Mouse (Mus musculus) limb, embryonic 12.5 days (tissue): Measurements from ENCODE around the gene Ttc3. TPM values are rescaled to one million over a fixed set of nuclear protein-coding genes. Genes with fewer than 3 reads are reported as not detected.

Experiments used
- ATAC-seq: fragments of 200-750 bp; cut with Nextera tagmentation; 2 replicates; pipeline ENCODE4 v1.8.0; 2017; ENCODE audit warnings: low read depth, moderate TSS enrichment; ENCODE audit not compliant: insufficient number of reproducible peaks, insufficient read depth, low FRiP score, low TSS enrichment
- H3K27ac ChIP-seq: fragments of 300-500 bp; sonication (generic); 2 replicates; pipeline ENCODE4 v1.5.1; 2016; ENCODE audit warnings: mild to moderate bottlenecking, moderate library complexity
- H3K27me3 ChIP-seq: fragments of 300-500 bp; sonication (generic); 2 replicates; pipeline ENCODE4 v1.6.1; 2016; ENCODE audit warnings: mild to moderate bottlenecking, moderate library complexity
- H3K36me3 ChIP-seq: fragments of 300-500 bp; sonication (generic); 2 replicates; pipeline ENCODE4 v1.6.1; 2016; ENCODE audit warnings: mild to moderate bottlenecking, moderate library complexity
- H3K4me1 ChIP-seq: fragments of 300-500 bp; sonication (generic); replicated peaks from 2 replicates; pipeline ENCODE4 v1.6.1; 2016
- H3K4me2 ChIP-seq: fragments of 300-500 bp; sonication (generic); 2 replicates; pipeline ENCODE4 v1.6.1; 2016; ENCODE audit warnings: mild to moderate bottlenecking, moderate library complexity
- H3K4me3 ChIP-seq: fragments of 300-500 bp; sonication (generic); replicated peaks from 2 replicates; pipeline ENCODE4 v1.5.1; 2016; ENCODE audit warnings: mild to moderate bottlenecking
- H3K9ac ChIP-seq: fragments of 300-500 bp; sonication (generic); replicated peaks from 2 replicates; pipeline ENCODE4 v1.6.1; 2016; ENCODE audit warnings: mild to moderate bottlenecking, moderate library complexity
- H3K9me3 ChIP-seq: fragments of 300-500 bp; sonication (generic); 2 replicates; pipeline ENCODE4 v1.6.1; 2016; ENCODE audit warnings: mild to moderate bottlenecking, moderate library complexity
- WGBS: fragments of 180-500 bp; shearing (Covaris S2); methylation state at CpG from one replicate; pipeline ENCODE4 v1.1.7; 2016; 5-methylcytosine and 5-hydroxymethylcytosine counted together
- polyA plus RNA-seq: library from polyadenylated mRNA; unstranded; fragments of >200 nt; fragmentation: Nextera tagmentation; extraction: Ambion mirVana; gene quantifications from 2 replicates; pipeline ENCODE4 v1.2.1, GENCODE M21; 2016

Gene Ttc3
- polyA plus RNA-seq, 1 experiment from 2014 or later, result 339 TPM

DNA sequence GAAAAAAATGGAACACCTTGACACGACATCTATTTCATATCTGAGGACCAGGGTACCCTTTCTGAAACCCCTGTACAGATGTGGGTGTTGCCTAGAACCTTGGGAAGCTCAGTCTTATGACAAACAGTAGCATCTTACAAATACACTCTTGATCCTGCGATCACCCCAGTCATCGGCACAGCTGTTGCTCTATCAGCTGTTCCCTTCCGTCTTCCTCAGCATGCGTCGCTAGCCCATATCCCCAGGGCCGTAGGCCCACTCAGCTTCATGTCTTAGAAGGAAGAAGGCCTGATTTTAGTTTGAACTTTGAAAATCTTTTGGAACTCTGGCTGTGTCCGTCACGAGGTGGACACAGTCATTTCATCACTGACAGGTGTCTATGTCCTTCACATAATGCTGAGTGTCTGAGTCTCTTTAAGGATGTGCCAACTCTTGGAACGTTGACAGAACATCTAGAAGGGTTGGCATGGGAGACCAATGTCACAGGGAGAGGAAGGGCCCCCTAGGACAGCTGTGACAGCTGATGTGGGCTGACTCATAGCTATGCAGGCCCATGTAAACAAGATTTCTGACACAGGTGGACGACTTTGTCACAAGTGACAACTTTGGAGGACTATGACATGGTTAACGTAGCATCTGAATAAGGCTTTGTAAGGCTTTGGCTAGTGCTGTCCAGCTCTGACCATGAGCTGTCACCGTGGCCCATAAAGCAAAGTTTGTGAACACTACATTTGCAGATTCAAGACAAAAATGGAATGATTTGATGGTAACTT is 9.7 kb upstream of the Ttc3 start:
- peaks cover 13% of the 10 kb centered on the region; the same call in 1 of the 2 replicates for H3K36me3 ChIP-seq
- no peaks in the 10 kb centered on the region for H3K27me3 ChIP-seq
- H3K4me3 ChIP-seq, result no peak overlapping the region
- 85% methylated on average over 13 of the region's 13 CpGs for WGBS
- H3K9ac ChIP-seq, result no peak overlapping the region
- ATAC-seq, result no peak
- H3K27ac ChIP-seq, result no peak overlapping the region
- no peaks in the 10 kb centered on the region for H3K9me3 ChIP-seq
- H3K4me2 ChIP-seq, result no peak overlapping the region
- H3K4me1 ChIP-seq, result 0 out of 2 replicates have a peak, but pooled peaks cover 3% of the 10 kb centered on the region

GRCm38 (mm10) chr16:94362174-94362873 is 8.1 kb upstream of the Ttc3 start:
- Histone ChIP-seq H3K27me3 (no peaks in the 10 kb centered on the region), H3K4me1 (0 out of 2 replicates have a peak, but pooled peaks cover 3% of the 10 kb centered on the region), H3K9me3 (no peaks in the 10 kb centered on the region), H3K36me3 (peaks cover 24% of the 10 kb centered on the region; the same call in 1 of the 2 replicates), H3K4me2 (no peak overlapping the region), H3K9ac (no peak overlapping the region), H3K4me3 (no peak overlapping the region), H3K27ac (no peak overlapping the region)
- ATAC-seq, result no peak
- WGBS, result 51% methylated on average over 10 of the region's 10 CpGs

- Histone ChIP-seq H3K9ac (no peak overlapping the region), H3K4me3 (no peak overlapping the region), H3K27me3 (no peaks in the 10 kb centered on the region), H3K4me1 (0 out of 2 replicates have a peak, but pooled peaks cover 3% of the 10 kb centered on the region), H3K9me3 (no peaks in the 10 kb centered on the region), H3K36me3 (peaks cover 24% of the 10 kb centered on the region; the same call in 1 of the 2 replicates), H3K27ac (no peak overlapping the region), H3K4me2 (no peak overlapping the region)
- 88% methylated on average over 4 of the region's 4 CpGs for WGBS
- ATAC-seq, result no peak
Observed at GRCm38 (mm10) chr16:94363814-94364213, 6.6 kb upstream of the Ttc3 start.

DNA sequence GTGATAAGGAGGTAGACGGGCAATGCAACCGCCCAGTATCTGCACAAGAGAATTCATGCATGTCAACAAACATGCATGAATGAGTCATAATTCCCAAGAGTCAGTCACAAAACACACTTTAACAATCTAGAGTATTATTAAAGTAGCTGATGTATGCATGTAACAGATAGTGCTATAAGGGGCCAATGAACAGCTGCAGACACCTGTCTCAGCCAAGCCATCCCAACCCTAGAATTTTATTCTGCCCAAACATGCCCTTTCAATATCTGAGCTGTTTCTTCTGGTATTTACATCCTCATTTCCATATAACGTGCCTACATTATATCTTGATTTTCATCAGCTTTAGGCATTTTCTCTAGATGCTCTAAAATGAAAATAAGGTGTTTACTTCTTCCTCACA is 5.0 kb upstream of the Ttc3 start:
- WGBS, result 96% methylated on average over 3 of the region's 3 CpGs
- H3K9me3 ChIP-seq, result no peaks in the 10 kb centered on the region
- H3K27ac ChIP-seq, result no peak overlapping the region
- peaks cover 24% of the 10 kb centered on the region; the same call in 1 of the 2 replicates for H3K36me3 ChIP-seq
- no peaks in the 10 kb centered on the region for H3K27me3 ChIP-seq
- peaks cover 11% of the 10 kb centered on the region; the same call in 1 of the 2 replicates for H3K4me1 ChIP-seq
- no peak overlapping the region for H3K9ac ChIP-seq
- ATAC-seq, result no peak
- no peak overlapping the region for H3K4me2 ChIP-seq
- no peak overlapping the region for H3K4me3 ChIP-seq

DNA sequence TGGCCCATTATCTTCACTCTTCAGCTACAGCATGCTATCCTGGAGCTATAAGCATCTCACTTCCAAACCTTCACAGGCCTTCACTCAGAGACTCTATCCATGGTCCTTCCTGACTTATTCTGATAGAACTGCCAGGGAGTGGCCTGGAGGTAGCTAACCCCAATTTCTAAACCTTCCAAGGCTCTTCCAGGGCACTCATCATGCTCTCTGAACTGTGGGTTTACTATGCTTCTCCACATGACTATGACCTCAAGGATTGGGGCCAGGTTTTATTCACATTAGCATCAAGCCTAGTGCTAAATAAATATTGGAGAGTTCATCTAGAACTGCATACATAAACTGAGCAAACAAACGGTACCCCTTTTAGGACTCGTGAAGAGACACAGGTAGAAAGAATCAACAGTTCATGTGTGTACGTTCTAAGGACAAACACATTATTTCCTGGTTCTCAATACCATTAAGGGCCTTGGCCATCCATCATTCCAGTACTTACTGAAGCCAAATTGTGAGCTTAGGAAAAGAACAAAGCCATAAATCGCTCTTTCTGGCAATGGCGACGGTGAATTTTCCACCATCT is 734 bp upstream of the Ttc3 start:
- ATAC-seq, result no peak
- H3K36me3 ChIP-seq, result peaks cover 16% of the 10 kb centered on the region; the same call in 1 of the 2 replicates
- H3K4me3 ChIP-seq, result peak overlapping the region; percentile 87
- no peaks in the 10 kb centered on the region for H3K9me3 ChIP-seq
- WGBS, result 9% methylated on average over 6 of the region's 6 CpGs
- H3K4me2 ChIP-seq, result peak overlapping the region; percentile 69
- H3K9ac ChIP-seq, result peak overlapping the region; percentile 94
- H3K4me1 ChIP-seq, result peaks cover 17% of the 10 kb centered on the region
- H3K27me3 ChIP-seq, result no peaks in the 10 kb centered on the region
- H3K27ac ChIP-seq, result peak overlapping the region; percentile 96

- peak; percentile 72 for ATAC-seq
- Histone ChIP-seq H3K27ac (peak overlapping the region; percentile 96), H3K4me2 (peak overlapping the region; percentile 69), H3K27me3 (no peaks in the 10 kb centered on the region), H3K4me1 (peaks cover 17% of the 10 kb centered on the region), H3K36me3 (peaks cover 10% of the 10 kb centered on the region; the same call in 1 of the 2 replicates), H3K9me3 (no peaks in the 10 kb centered on the region), H3K9ac (peak overlapping the region; percentile 94), H3K4me3 (peak overlapping the region; percentile 87)
- under 1% methylated on average over 39 of the region's 43 CpGs for WGBS
Observed at GRCm38 (mm10) chr16:94370915-94371300, 490 bp downstream of the Ttc3 start.

- under 1% methylated on average over 40 of the region's 43 CpGs for WGBS
- Histone ChIP-seq H3K27me3 (no peaks in the 10 kb centered on the region), H3K9ac (peak within 1 kb of the TSS; percentile 94), H3K4me2 (peak within 1 kb of the TSS; percentile 69), H3K4me1 (peaks cover 17% of the 10 kb centered on the region), H3K27ac (peak within 1 kb of the TSS; percentile 96), H3K4me3 (peak within 1 kb of the TSS; percentile 87), H3K36me3 (peaks cover 8% of the 10 kb centered on the region; the same call in 1 of the 2 replicates), H3K9me3 (no peaks in the 10 kb centered on the region)
- peak; percentile 88 for ATAC-seq
Observed at GRCm38 (mm10) chr16:94371301-94371931, 998 bp downstream of the Ttc3 start, which contains the start of gene Pigp. Pigp (minus strand) TSS chr16:94371842.

DNA sequence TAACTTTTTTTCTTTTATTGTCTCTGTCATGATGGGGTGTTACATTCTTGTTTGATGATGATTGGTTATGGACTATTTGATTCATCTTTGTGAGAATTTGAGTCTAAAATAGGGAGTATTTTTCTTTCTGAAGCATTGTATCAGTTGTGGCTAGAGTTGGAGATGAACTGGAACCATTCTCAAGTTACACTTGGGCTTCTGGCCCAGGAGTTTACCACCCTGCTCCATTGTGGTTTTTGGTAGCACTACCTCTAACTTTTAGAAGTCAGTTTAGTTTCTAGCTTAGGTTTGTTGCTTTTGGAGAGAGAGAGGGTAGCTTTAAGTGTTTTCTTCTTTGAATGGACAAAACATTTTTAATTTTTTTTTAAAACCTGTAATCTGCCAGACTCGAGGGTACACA is 9.0 kb downstream of the Ttc3 start:
- no peak overlapping the region for H3K4me3 ChIP-seq
- H3K4me2 ChIP-seq, result no peak overlapping the region
- peaks cover 8% of the 10 kb centered on the region for H3K4me1 ChIP-seq
- H3K36me3 ChIP-seq, result no peaks in the 10 kb centered on the region
- no peak overlapping the region for H3K27ac ChIP-seq
- ATAC-seq, result no peak
- 97% methylated on average over 1 of the region's 1 CpGs for WGBS
- no peak overlapping the region for H3K9ac ChIP-seq
- no peaks in the 10 kb centered on the region for H3K9me3 ChIP-seq
- H3K27me3 ChIP-seq, result no peaks in the 10 kb centered on the region

GRCm38 (mm10) chr16:94383277-94383676 is 12.9 kb downstream of the Ttc3 start:
- no peak overlapping the region for H3K4me2 ChIP-seq
- no peaks in the 10 kb centered on the region for H3K9me3 ChIP-seq
- peaks cover 6% of the 10 kb centered on the region; the same call in 1 of the 2 replicates for H3K36me3 ChIP-seq
- H3K4me1 ChIP-seq, result peaks cover 4% of the 10 kb centered on the region
- no peak overlapping the region for H3K4me3 ChIP-seq
- no peaks in the 10 kb centered on the region for H3K27me3 ChIP-seq
- no peak for ATAC-seq
- H3K27ac ChIP-seq, result no peak overlapping the region
- WGBS, result 93% methylated on average over 3 of the region's 3 CpGs
- no peak overlapping the region for H3K9ac ChIP-seq

DNA sequence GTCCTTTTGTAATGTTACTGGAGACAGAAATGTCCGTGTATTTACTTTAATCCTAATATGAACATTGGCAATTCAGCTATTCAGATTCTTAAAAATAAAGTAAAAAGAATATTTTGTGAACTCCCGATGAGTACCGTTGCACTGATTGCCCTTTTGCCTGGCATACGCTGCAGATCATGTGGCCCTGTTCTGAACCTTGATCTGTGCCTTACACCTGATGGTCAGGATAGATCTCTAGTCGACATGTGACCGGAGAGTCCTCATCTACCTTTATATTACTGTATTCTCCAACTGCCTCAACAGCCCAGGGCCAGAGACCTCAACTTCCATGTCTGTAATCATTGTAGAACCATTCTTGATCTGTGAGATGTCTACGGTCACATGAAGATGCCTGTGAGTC is 17.3 kb downstream of the Ttc3 start:
- 94% methylated on average over 7 of the region's 7 CpGs for WGBS
- ATAC-seq, result no peak

More for the DNA sequence above, 17.3 kb downstream of the Ttc3 start:
- H3K9ac ChIP-seq, result no peak overlapping the region
- H3K9me3 ChIP-seq, result no peaks in the 10 kb centered on the region
- H3K4me1 ChIP-seq, result no peaks in the 10 kb centered on the region
- H3K4me3 ChIP-seq, result no peak overlapping the region
- H3K36me3 ChIP-seq, result peaks cover 10% of the 10 kb centered on the region; the same call in 1 of the 2 replicates
- no peak overlapping the region for H3K27ac ChIP-seq
- no peaks in the 10 kb centered on the region for H3K27me3 ChIP-seq
- no peak overlapping the region for H3K4me2 ChIP-seq
